Mouse (Mus musculus) kidney, postnatal 36 days (tissue): ENCODE measurements around the gene Bod1.

Experiments
- DNase-seq, 2 experiments: peaks; one replicate each; pipeline ENCODE4 v3.0.0; 2021 to 2022; ENCODE audit warnings: mixed read lengths in 2 of 2

Bod1 gene

DNA sequence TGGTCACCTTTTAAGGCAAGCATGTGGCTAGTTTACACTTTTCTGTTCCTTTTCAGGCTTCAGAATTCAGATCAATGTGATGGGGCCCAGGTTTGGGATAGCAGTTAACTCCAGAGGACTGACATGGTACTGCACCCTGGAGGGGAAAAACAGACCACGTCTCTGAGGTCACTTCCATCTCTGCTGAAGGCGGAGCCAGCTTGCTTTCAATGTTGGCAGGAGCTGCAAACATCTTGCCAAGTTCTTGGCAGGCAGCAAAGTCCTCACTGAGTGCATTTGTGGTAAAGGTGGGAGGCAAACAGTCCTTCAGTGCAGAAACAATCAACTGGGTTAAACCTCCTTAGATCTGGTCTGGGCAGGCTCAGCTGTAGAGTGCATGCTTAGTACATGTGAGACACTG lies 7.5 kb downstream of the Bod1 start:
- DNase-seq: peak; percentile 47 to 57

- DNase-seq: no peak
These were observed 8.2 kb downstream of the Bod1 start for GRCm38 (mm10) chr11:31663501-31663900.

DNA sequence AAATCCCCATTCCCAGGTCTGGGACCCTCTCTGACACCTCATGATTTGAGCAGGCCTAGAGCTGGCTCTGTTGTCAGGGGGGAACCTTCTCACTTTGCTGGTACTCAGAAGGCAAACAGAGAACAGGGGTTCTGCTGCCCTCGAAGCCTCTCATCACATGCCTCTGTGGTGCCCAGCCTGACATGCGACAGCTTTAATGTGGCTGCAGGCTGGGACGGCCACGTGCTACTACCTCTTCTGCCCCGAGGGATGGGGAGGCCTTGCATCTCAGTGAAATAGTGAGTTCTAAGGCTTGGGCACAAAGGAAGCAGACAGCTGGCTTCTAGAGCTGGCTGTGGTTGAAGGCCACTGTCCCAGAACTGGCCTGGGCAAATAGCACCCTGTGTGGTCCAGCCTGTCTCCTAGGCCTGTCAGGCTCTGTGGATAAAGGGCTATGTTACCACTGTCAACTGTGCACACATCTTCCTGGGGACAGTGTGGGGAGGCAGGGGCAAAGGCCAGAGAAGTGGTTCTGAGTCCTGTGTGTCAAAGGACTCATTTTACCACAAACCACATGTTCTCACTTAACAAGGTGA lies 8.7 kb downstream of the Bod1 start:
- DNase-seq: no peak

- no peak for DNase-seq
These were observed 9.5 kb downstream of the Bod1 start for GRCm38 (mm10) chr11:31662214-31662613.

GRCm38 (mm10) chr11:31657806-31658175 lies 13.9 kb downstream of the Bod1 start:
- no peak for DNase-seq

DNA sequence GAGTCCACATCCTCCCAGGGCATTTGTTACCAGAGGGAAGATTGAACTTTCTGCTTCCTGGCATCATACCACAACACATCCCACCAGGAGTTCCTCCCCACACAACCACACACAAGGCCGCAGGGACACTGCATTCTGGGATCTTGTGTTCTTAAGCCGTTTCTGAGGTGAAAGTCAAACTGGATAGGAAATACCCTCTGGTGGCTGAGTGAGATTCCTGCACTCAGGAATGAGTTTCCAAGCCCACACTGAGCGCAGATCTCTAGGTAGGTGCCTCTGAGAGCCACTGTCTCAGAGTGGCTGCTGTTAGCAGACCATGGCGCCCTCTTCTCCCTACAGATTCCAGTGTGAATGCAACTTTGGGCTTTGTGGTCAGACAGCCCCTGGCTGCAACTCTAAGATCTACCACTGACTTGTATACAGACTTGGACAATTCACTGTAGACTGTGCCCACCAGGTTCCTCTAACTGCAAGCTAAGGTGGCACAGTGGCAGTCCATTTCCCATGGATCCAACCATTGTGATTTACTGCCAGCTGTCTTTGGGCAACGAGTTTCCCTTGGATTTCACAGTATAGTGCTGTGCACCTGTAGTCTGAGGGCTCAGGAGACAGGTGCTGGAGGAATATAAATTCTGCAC lies 14.4 kb downstream of the Bod1 start:
- no peak for DNase-seq

- DNase-seq: no peak
These were observed 22.2 kb downstream of the Bod1 start for GRCm38 (mm10) chr11:31649507-31649906.

DNA sequence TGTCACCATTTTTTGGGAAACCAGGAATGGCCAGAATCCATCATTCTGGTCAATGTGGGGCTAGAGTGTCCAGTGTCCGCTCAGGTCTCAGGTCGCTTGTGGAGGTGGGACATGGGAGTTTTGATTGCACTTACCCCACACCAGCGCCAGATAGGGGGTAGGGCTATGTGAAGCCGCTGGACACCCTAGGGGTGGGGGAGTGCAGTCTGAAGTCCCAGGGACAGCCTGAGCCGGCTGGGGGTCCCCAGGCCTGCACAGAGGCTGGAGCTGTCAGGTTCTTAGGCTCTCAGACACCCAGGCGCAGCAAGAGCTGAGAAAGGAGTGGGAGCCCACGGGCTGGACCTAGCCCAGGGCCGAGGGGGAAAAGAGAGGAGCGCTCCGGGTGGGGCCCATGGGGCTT lies 24.4 kb downstream of the Bod1 start:
- no peak for DNase-seq

GRCm38 (mm10) chr11:31646571-31646970 lies 25.1 kb downstream of the Bod1 start:
- no peak for DNase-seq

- DNase-seq: no peak
These were observed 28.6 kb downstream of the Bod1 start for GRCm38 (mm10) chr11:31643120-31643519.

DNA sequence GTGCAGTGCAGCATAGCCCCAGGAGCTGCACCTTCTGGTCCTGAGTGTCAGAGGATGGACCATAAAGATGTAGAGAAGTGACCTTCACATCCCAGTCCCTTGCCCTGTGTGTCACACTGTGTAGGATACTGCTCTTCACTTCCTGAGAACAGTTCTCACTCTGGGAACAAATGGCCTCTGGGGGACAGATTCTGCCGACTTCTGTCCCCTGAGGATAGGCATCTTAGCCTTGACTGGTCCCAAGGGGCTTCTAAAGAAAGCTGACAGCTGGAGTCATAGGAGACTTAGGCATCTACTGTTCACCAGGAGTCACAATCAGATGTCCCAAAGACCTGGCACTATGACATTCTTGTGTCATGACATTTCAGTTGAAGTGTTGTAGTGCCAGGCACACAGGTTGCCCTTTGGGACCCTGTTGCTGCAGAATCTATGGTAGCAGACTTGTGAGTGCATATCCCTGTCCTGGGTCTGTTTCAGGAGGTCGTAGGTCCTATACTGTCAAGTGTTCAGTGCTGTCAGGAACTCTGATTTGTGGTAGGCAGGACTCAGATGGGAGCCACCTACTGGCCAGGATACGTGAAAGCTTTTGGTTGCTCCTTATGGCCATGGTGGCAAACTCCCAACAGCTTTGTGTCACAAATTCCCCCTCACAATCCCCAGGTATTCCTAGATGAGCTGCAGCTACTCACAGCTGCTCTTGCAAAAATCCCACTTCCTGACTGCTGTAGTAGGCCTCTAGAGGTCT lies 30.4 kb downstream of the Bod1 start:
- DNase-seq: peak in 1 of 2 experiments; percentile 44

- DNase-seq: no peak
These were observed 31.5 kb downstream of the Bod1 start for GRCm38 (mm10) chr11:31640187-31640586.

DNA sequence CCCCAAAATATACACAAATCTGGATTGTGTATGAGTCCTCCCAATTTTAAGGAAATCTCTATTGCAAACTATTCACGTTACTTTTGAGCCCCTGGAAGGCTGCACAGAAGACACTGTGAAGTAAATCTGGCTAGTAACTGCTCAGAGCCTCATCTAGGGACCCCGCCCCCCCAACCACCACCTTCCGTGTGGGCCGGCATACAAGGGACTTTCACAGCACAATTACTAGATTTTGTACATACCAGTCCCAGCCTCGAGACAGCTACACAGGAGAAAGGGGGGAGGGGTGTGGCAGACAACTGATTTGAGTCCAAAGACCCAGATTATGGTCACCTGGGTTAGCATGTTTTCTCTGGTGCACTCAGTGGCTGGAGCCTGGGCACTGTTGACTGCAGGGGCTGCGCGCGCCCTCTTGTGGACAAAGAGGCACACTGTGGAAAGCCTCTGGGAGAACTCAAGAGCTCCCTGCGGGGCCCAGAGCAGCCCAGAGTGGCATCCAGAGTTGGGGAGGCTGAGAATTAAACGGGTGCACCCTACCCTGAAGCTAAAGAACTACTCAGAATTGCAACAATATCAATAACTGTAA lies 33.8 kb downstream of the Bod1 start:
- DNase-seq: peak; percentile 72 to 88

DNA sequence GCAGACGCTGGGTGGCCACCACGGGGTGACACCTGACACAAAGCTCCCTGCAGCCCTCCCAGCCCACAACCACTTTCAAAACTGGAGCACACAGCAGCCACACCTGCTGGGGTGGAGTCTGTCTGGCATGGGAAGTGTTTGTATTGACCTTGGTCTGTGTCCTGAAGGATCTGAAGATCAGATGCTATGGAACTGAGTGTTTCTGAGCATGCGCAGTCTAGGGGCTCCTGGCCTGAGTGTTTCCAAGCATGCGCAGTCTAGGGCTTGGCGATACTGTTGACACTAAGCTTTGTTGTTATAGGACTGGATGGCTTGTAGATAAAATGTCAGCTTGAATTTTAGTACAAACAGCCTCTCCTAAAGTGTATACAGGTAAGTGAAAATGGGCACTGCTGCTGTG lies 43.0 kb downstream of the Bod1 start:
- DNase-seq: no peak

DNA sequence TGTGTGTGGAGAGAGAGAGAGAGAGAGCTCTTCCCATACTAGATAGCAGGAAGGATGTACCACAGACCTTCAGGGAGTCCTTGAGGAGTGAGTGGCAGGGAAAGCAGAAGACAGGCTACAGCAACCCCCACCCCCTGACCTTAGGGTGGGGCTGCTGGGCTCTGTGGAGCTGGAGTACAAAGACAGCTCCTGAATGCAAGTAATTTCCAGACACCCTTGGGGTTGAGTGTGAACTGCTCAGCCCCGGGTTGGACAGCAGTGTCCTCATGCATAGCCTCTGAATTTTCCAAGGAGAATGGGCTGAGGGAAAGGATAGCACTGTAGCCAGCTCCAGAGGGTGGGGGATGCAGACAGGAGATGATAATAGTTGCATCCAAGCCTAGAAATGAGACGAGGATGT lies 50.9 kb downstream of the Bod1 start:
- DNase-seq: no peak

DNA sequence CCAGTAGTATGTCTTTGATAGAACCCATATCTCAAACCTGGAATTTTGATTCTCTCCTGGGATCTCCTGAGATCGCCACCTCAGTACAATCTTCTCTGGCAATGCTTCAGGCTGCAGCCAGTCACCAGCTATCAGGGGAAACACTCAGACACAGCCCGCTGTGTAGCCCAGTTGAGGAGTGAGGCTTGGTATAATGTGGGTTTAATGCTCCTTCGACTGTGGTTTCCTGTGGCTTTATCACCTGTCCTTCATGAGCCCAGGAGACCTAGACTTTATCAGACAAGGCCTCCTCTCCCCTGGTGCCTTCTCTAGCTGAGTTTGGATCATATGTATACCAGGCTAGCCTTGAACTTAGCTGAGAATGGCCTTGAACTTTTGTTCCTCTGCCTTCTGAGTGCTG lies 53.9 kb downstream of the Bod1 start:
- no peak for DNase-seq

DNA sequence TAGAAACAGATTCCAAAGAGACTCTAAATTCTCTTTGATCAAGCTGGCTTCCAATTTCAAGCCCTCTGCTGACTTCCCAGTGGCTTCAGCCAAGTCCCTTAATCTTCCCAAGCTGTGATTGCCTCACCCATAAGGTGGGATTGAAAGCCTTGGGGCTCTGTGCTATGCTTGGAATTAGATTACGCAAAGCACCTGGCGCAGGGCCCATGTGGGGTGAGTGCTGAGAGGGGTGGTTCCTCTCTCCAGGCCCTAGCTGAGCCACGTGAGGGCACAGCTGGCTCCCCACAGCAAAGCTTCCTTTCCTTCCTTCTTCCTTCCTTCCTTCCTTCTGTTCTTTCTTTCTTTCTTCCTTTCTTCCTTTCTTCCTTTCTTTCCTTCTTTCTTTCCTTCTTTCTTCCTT lies 54.4 kb downstream of the Bod1 start:
- DNase-seq: peak; percentile 62 to 74

DNA sequence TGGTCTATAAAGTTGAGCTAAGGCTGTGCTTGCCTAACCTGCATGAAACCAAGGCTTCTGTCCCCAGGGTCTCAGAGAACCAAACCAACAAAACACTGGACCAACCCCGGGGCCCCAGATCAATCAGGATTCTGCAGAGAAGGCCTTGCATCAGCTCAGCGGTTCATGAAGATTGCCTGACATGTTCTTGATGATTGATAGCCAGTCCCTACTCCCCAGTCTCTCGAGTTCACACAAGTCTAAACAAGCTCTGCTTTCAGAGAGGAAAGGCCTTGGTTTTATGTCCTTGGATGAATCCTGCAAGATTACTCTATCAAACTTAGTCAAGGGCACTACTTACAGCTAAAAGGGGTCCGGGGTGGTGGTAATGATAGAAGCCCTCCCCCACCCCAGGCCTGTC lies 55.0 kb downstream of the Bod1 start:
- DNase-seq: no peak
